Mouse (Mus musculus): ENCODE results near the gene Hs2st1. TPM values are rescaled to one million over a fixed set of nuclear protein-coding genes. Genes with fewer than 3 reads are reported as not detected.

Hs2st1 gene
- polyA plus RNA-seq, 1 experiment from 2014 or later: 10.5 TPM

DNA sequence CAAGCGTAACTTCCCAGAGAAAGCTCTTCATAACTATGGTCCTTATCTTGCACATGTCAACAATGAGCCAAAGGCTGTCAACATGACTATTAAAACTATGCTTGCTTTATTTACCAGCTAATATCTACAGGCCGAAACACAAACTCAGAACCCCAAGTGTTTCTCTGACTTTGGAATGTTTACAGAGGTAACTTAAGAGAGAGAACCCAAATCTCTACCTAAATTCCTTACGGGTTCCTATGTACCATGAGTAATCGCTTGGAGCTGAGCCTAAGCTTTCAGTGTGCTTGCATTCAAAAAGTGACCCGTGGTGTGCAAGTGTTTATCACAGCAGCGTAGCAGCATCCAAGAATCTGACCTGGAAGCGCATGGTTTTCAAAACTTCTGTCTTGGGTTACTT is 4.8 kb downstream of the Hs2st1 start:
- H3K4me2 ChIP-seq (ENCODE audit: low read depth, low read length): no peak overlapping the region
- H3K9me3 ChIP-seq (replicated peaks; ENCODE audit: control insufficient read depth, low read length): no peaks in the 10 kb centered on the region
- no peak overlapping the region for H3K4me3 ChIP-seq (replicated peaks; ENCODE audit: low read length)
- WGBS: 55% methylated on average over 7 of the region's 7 CpGs
- peaks cover 5% of the 10 kb centered on the region; the same call in 1 of the 2 replicates for H3K4me1 ChIP-seq (ENCODE audit: control insufficient read depth, insufficient read depth, low read length)
- H3K27ac ChIP-seq (ENCODE audit: low read length): no peak overlapping the region
- ATAC-seq (ENCODE audit: insufficient read depth, low FRiP score): no peak
- no peaks in the 10 kb centered on the region for H3K27me3 ChIP-seq (ENCODE audit: control insufficient read depth, insufficient read depth, low read length)
- no peak overlapping the region for H3K9ac ChIP-seq (ENCODE audit: low read length)
- no peaks in the 10 kb centered on the region for H3K36me3 ChIP-seq (ENCODE audit: control insufficient read depth, insufficient read depth, low read length)

DNA sequence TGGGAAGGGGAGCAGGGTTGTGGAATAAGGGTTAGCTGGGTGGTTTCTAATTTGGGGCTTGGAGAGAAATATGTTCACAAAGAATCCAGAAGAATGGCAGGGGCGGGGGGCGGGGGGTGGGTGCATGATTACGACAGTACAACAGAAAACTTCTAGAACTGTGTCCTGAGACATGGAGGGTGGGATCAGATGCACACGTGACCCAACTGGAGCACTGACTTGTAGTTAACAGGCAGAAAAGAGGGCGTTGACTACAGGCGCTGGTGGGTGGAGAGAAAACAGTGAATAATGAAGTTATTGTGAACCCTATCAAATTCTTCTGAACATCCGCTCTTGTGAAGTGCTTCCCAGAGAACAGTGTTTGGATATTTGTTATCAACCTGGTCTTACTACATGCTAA is 6.1 kb downstream of the Hs2st1 start:
- 86% methylated on average over 7 of the region's 7 CpGs for WGBS
- no peaks in the 10 kb centered on the region for H3K9me3 ChIP-seq (replicated peaks; ENCODE audit: control insufficient read depth, low read length)
- H3K27ac ChIP-seq (ENCODE audit: low read length): no peak overlapping the region
- no peak overlapping the region for H3K9ac ChIP-seq (ENCODE audit: low read length)
- no peak overlapping the region for H3K4me2 ChIP-seq (ENCODE audit: low read depth, low read length)
- H3K4me1 ChIP-seq (ENCODE audit: control insufficient read depth, insufficient read depth, low read length): peaks cover 9% of the 10 kb centered on the region; the same call in 1 of the 2 replicates
- no peak overlapping the region for H3K4me3 ChIP-seq (replicated peaks; ENCODE audit: low read length)
- no peak for ATAC-seq (ENCODE audit: insufficient read depth, low FRiP score)
- no peaks in the 10 kb centered on the region for H3K36me3 ChIP-seq (ENCODE audit: control insufficient read depth, insufficient read depth, low read length)
- H3K27me3 ChIP-seq (ENCODE audit: control insufficient read depth, insufficient read depth, low read length): no peaks in the 10 kb centered on the region

DNA sequence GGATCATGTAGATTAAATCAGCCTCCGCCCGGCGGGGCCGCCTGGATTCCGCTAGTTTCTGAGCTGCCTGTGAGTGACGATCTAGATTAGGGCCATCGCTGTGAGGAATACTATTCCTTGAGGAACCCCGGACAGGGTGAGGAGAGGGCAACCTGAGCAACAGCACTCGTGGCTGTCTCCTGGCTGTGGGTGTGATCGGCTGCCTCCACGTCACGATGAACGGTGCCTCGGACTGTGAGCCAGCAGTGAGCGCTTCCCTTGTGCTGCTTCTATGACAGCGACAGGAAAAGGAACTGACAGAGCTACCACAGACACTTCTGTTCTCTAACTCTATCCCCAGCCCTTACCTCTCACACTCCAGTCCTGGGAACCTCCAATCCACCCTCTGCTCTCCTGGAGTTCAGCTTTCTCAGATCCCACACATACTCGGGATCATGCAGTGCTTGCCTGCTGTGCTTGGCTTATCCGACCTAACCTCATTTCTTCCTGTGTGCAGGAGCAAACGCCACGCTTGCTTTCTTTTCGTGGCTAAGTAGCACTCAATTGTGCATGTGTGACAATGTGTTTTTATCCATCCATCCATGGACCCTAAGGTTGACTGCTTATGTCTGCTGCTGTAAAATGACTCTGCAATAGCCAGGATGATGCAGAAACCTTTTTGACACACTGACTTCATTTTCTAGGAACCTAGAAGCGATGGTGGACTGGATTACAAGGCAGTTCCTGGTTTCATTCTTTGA is 8.3 kb downstream of the Hs2st1 start:
- 78% methylated on average over 22 of the region's 22 CpGs for WGBS

DNA sequence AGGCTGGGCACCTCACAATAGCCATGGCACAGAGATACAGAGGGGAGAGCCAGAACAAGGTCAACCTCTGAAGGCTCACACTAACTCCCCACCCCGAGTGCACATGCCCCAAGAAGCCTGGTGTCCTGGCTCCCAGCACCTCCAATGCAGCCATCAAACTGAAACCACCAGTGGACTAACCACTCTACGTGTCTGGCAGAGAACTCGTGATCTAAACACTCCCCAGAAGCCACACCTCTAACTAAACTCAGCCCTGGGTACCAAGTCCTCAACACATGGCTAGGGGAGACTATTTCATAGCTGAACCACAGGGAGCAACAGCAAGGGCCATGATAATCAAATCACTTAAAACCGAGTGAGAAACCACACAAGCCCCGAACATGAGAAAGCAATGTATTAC is 11.7 kb downstream of the Hs2st1 start:
- Histone ChIP-seq H3K4me3 (replicated peaks; ENCODE audit: low read length) (no peak overlapping the region), H3K9me3 (replicated peaks; ENCODE audit: control insufficient read depth, low read length) (no peaks in the 10 kb centered on the region), H3K27me3 (ENCODE audit: control insufficient read depth, insufficient read depth, low read length) (no peaks in the 10 kb centered on the region), H3K27ac (ENCODE audit: low read length) (no peak overlapping the region), H3K9ac (ENCODE audit: low read length) (no peak overlapping the region), H3K4me1 (ENCODE audit: control insufficient read depth, insufficient read depth, low read length) (peaks cover 25% of the 10 kb centered on the region), H3K36me3 (ENCODE audit: control insufficient read depth, insufficient read depth, low read length) (no peaks in the 10 kb centered on the region), H3K4me2 (ENCODE audit: low read depth, low read length) (no peak overlapping the region)
- ATAC-seq (ENCODE audit: insufficient read depth, low FRiP score): peak; percentile 37; the same call in 1 of the 2 replicates
- WGBS: 41% methylated on average over 5 of the region's 5 CpGs

More for the DNA sequence above, 8.3 kb downstream of the Hs2st1 start:
- Histone ChIP-seq H3K4me1 (ENCODE audit: control insufficient read depth, insufficient read depth, low read length) (peaks cover 17% of the 10 kb centered on the region), H3K9ac (ENCODE audit: low read length) (no peak overlapping the region), H3K4me3 (replicated peaks; ENCODE audit: low read length) (no peak overlapping the region), H3K4me2 (ENCODE audit: low read depth, low read length) (no peak overlapping the region), H3K36me3 (ENCODE audit: control insufficient read depth, insufficient read depth, low read length) (no peaks in the 10 kb centered on the region), H3K27ac (ENCODE audit: low read length) (no peak overlapping the region), H3K27me3 (ENCODE audit: control insufficient read depth, insufficient read depth, low read length) (no peaks in the 10 kb centered on the region), H3K9me3 (replicated peaks; ENCODE audit: control insufficient read depth, low read length) (no peaks in the 10 kb centered on the region)
- ATAC-seq (ENCODE audit: insufficient read depth, low FRiP score): no peak

DNA sequence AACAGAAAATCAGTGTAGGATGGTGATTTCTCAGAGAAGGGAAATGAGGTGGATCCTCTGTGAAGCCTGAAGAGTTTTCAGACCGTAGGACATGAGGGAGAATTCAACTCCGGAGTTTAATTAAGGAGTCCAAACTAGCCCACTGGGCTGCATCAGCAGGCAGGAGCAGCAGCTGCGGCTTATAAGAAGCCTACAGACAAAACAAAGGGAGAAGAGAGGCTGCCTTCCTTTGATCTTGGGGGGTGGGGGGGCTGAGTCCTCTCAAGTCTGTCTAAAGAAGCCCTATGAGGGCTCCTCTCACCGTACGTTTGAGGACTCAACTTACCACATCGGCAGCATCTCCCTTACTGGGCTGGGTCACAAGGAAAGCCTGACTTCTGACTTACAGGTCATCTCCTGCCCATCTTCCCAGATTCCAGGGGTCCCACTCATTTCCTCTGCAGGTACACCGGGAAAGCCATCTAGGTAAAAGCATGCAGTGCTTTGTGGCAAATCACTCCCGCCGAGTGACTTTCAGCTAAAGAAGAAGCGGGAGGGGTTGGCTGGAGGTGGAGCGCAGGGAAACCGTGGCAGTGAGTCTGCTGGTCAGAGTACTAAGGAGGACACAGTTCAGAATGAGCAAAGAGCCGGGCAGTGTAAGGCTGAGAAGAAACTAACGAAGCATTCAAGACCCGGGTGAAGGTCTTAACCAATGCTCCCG is 13.2 kb downstream of the Hs2st1 start:
- Histone ChIP-seq H3K9ac (ENCODE audit: low read length) (no peak overlapping the region), H3K4me2 (ENCODE audit: low read depth, low read length) (peak overlapping the region; percentile 9; the same call in 1 of the 2 replicates), H3K36me3 (ENCODE audit: control insufficient read depth, insufficient read depth, low read length) (no peaks in the 10 kb centered on the region), H3K9me3 (replicated peaks; ENCODE audit: control insufficient read depth, low read length) (no peaks in the 10 kb centered on the region), H3K27ac (ENCODE audit: low read length) (no peak overlapping the region), H3K4me1 (ENCODE audit: control insufficient read depth, insufficient read depth, low read length) (peaks cover 28% of the 10 kb centered on the region), H3K27me3 (ENCODE audit: control insufficient read depth, insufficient read depth, low read length) (no peaks in the 10 kb centered on the region), H3K4me3 (replicated peaks; ENCODE audit: low read length) (no peak overlapping the region)
- ATAC-seq (ENCODE audit: insufficient read depth, low FRiP score): no peak
- 31% methylated on average over 16 of the region's 16 CpGs for WGBS

DNA sequence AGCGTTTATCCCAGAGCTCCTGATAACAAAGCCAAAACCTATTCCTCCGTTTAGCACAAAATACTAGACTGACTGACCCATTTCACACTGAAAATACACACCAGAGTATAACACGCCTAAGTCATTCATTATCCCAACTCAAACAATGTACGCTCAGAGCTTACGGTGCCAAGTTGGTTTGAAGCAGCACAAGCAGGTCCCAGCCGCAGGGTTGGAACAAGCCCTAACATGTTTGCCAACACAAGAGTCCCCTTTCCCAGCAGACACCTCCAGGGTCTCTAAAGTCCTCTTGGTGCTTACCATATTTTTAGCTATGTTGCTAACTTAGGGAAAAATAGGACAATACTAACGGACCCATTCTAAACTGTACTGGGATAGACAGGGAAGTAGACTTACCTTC is 14.8 kb downstream of the Hs2st1 start:
- Histone ChIP-seq H3K27ac (ENCODE audit: low read length) (no peak overlapping the region), H3K9me3 (replicated peaks; ENCODE audit: control insufficient read depth, low read length) (no peaks in the 10 kb centered on the region), H3K4me1 (ENCODE audit: control insufficient read depth, insufficient read depth, low read length) (peaks cover 37% of the 10 kb centered on the region), H3K27me3 (ENCODE audit: control insufficient read depth, insufficient read depth, low read length) (no peaks in the 10 kb centered on the region), H3K36me3 (ENCODE audit: control insufficient read depth, insufficient read depth, low read length) (no peaks in the 10 kb centered on the region), H3K4me2 (ENCODE audit: low read depth, low read length) (no peak overlapping the region), H3K4me3 (replicated peaks; ENCODE audit: low read length) (no peak overlapping the region), H3K9ac (ENCODE audit: low read length) (no peak overlapping the region)
- no peak for ATAC-seq (ENCODE audit: insufficient read depth, low FRiP score)
- WGBS: 55% methylated on average over 7 of the region's 7 CpGs

DNA sequence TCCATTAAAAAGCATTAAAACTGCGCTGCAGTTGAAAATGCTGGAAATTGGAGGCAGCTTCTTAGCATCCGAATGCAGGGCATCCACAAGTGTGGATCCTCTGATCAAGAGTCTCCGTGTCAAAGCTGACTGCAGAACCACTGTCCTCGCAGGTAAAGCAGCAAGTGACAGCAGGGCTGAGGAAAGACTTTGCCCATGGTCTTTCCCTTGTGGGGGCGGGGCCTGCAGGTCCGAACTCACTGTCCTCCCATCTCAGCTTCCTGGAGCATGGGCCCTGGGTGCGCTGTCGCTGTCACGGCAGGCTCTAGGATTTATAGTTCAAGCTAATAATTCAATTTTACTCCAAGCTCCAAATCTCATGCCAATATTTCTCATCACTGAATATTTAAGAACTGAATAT is 15.5 kb downstream of the Hs2st1 start:
- Histone ChIP-seq H3K4me2 (ENCODE audit: low read depth, low read length) (no peak overlapping the region), H3K9me3 (replicated peaks; ENCODE audit: control insufficient read depth, low read length) (no peaks in the 10 kb centered on the region), H3K27me3 (ENCODE audit: control insufficient read depth, insufficient read depth, low read length) (no peaks in the 10 kb centered on the region), H3K36me3 (ENCODE audit: control insufficient read depth, insufficient read depth, low read length) (no peaks in the 10 kb centered on the region), H3K4me1 (ENCODE audit: control insufficient read depth, insufficient read depth, low read length) (peaks cover 37% of the 10 kb centered on the region), H3K27ac (ENCODE audit: low read length) (no peak overlapping the region), H3K9ac (ENCODE audit: low read length) (no peak overlapping the region), H3K4me3 (replicated peaks; ENCODE audit: low read length) (no peak overlapping the region)
- no peak for ATAC-seq (ENCODE audit: insufficient read depth, low FRiP score)
- WGBS: 70% methylated on average over 9 of the region's 9 CpGs

DNA sequence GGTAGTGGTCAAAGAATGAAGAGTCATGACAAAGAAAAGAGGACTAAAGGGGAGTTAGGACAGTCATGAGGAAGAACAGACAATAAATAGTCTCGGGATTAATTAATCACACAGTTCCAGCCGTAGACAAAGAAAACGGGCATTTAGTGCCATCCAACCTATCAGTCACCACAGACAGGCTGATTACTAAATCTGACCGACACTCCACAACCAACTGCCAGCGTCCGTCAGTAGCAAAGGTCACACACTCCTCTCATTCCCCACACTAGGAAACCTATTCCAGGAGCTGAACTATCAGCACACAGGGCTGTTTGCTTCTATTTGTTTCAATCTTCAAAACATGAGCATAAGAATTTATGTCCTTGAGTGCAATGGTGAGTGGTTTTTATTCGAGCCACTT is 16.0 kb downstream of the Hs2st1 start:
- no peak overlapping the region for H3K4me3 ChIP-seq (replicated peaks; ENCODE audit: low read length)
- H3K4me2 ChIP-seq (ENCODE audit: low read depth, low read length): no peak overlapping the region
- H3K27ac ChIP-seq (ENCODE audit: low read length): no peak overlapping the region
- H3K27me3 ChIP-seq (ENCODE audit: control insufficient read depth, insufficient read depth, low read length): no peaks in the 10 kb centered on the region
- peaks cover 34% of the 10 kb centered on the region for H3K4me1 ChIP-seq (ENCODE audit: control insufficient read depth, insufficient read depth, low read length)
- H3K36me3 ChIP-seq (ENCODE audit: control insufficient read depth, insufficient read depth, low read length): no peaks in the 10 kb centered on the region
- no peaks in the 10 kb centered on the region for H3K9me3 ChIP-seq (replicated peaks; ENCODE audit: control insufficient read depth, low read length)
- no peak overlapping the region for H3K9ac ChIP-seq (ENCODE audit: low read length)
- 49% methylated on average over 7 of the region's 7 CpGs for WGBS
- no peak for ATAC-seq (ENCODE audit: insufficient read depth, low FRiP score)

DNA sequence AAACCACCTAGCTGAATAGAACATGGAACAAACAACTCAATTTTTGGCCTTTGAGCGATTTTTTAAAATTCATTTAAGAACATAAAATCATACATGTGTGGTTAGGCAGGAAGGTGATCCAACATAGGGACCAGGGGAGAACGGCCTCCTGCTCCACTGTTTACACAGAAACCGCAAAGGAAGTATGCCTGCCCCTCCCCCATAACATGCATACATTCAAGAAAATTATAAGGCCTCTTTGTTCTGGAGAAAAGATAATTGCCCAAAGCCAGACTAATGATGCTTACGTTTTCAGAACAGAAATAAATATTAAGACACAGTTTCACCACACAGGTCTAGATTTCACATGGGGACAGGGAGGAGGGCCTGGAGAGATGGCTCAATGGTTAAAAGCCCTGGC is 18.6 kb downstream of the Hs2st1 start:
- 32% methylated on average over 4 of the region's 4 CpGs for WGBS
- peaks cover 26% of the 10 kb centered on the region for H3K4me1 ChIP-seq (ENCODE audit: control insufficient read depth, insufficient read depth, low read length)
- no peaks in the 10 kb centered on the region for H3K27me3 ChIP-seq (ENCODE audit: control insufficient read depth, insufficient read depth, low read length)
- no peak overlapping the region for H3K4me3 ChIP-seq (replicated peaks; ENCODE audit: low read length)
- H3K9ac ChIP-seq (ENCODE audit: low read length): no peak overlapping the region
- no peak overlapping the region for H3K27ac ChIP-seq (ENCODE audit: low read length)
- no peaks in the 10 kb centered on the region for H3K36me3 ChIP-seq (ENCODE audit: control insufficient read depth, insufficient read depth, low read length)
- no peak overlapping the region for H3K4me2 ChIP-seq (ENCODE audit: low read depth, low read length)
- ATAC-seq (ENCODE audit: insufficient read depth, low FRiP score): no peak
- H3K9me3 ChIP-seq (replicated peaks; ENCODE audit: control insufficient read depth, low read length): no peaks in the 10 kb centered on the region

Measured in stomach, embryonic 16.5 days (tissue).